Mouse (Mus musculus): ENCODE data around the gene Gm49369. TPM values are rescaled to one million over a fixed set of nuclear protein-coding genes. Genes with fewer than 3 reads are reported as not detected.

Gm49369 gene
- polyA plus RNA-seq, 1 experiment from 2014 or later: 1.9 TPM

Other genes with a start within 250 kb of the Gm49369 start
- not detected in 2 replicates for gene Gm39115, start 246.6 kb downstream of the Gm49369 start, polyA plus RNA-seq (2015; fragmentation: Nextera tagmentation; extraction: Ambion mirVana)
- gene Gm45337, start 238.1 kb downstream of the Gm49369 start, polyA plus RNA-seq (2015; fragmentation: Nextera tagmentation; extraction: Ambion mirVana): not detected in 2 replicates
- gene Gm29735, start 225.6 kb downstream of the Gm49369 start, polyA plus RNA-seq (2015; fragmentation: Nextera tagmentation; extraction: Ambion mirVana): not detected in 2 replicates
- gene Gm4553, start 216.9 kb downstream of the Gm49369 start, polyA plus RNA-seq (2015; fragmentation: Nextera tagmentation; extraction: Ambion mirVana): 0.14 TPM in 1 of 2 replicates, not detected in the other
- not detected in 2 replicates for gene Krtap5-2, start 206.7 kb downstream of the Gm49369 start, polyA plus RNA-seq (2015; fragmentation: Nextera tagmentation; extraction: Ambion mirVana)
- gene Gm10153, start 192.3 kb downstream of the Gm49369 start, polyA plus RNA-seq (2015; fragmentation: Nextera tagmentation; extraction: Ambion mirVana): not detected in 2 replicates
- not detected in 2 replicates for gene Krtap5-3, start 181.3 kb downstream of the Gm49369 start, polyA plus RNA-seq (2015; fragmentation: Nextera tagmentation; extraction: Ambion mirVana)
- not detected in 2 replicates for gene Gm7579, start 170.8 kb downstream of the Gm49369 start, polyA plus RNA-seq (2015; fragmentation: Nextera tagmentation; extraction: Ambion mirVana)
- not detected in 2 replicates for gene Krtap5-5, start 152.7 kb downstream of the Gm49369 start, polyA plus RNA-seq (2015; fragmentation: Nextera tagmentation; extraction: Ambion mirVana)
- gene Gm40460, start 141.6 kb downstream of the Gm49369 start, polyA plus RNA-seq (2015; fragmentation: Nextera tagmentation; extraction: Ambion mirVana): not detected in 2 replicates
- gene Gm2431, start 124.3 kb downstream of the Gm49369 start, polyA plus RNA-seq (2015; fragmentation: Nextera tagmentation; extraction: Ambion mirVana): not detected in 2 replicates
- not detected in 2 replicates for gene Gm4559, start 108.3 kb downstream of the Gm49369 start, polyA plus RNA-seq (2015; fragmentation: Nextera tagmentation; extraction: Ambion mirVana)
- gene Krtap5-1, start 85.5 kb downstream of the Gm49369 start, polyA plus RNA-seq (2015; fragmentation: Nextera tagmentation; extraction: Ambion mirVana): not detected in 2 replicates
- not detected in 2 replicates for gene Krtap5-4, start 79.1 kb downstream of the Gm49369 start, polyA plus RNA-seq (2015; fragmentation: Nextera tagmentation; extraction: Ambion mirVana)
- 8.4 and 8.7 TPM in 2 replicates for gene Ifitm10, start 8.9 kb downstream of the Gm49369 start, polyA plus RNA-seq (2015; fragmentation: Nextera tagmentation; extraction: Ambion mirVana)
- 300 and 306 TPM in 2 replicates for gene Ctsd, start 5.4 kb upstream of the Gm49369 start, polyA plus RNA-seq (2015; fragmentation: Nextera tagmentation; extraction: Ambion mirVana)
- gene Syt8, start 52.2 kb upstream of the Gm49369 start, polyA plus RNA-seq (2015; fragmentation: Nextera tagmentation; extraction: Ambion mirVana): not detected in 2 replicates
- 0.79 and 1.4 TPM in 2 replicates for gene Tnni2, start 59.1 kb upstream of the Gm49369 start, polyA plus RNA-seq (2015; fragmentation: Nextera tagmentation; extraction: Ambion mirVana)
- 4.5 and 7.6 TPM in 2 replicates for gene Lsp1, start 78.1 kb upstream of the Gm49369 start, polyA plus RNA-seq (2015; fragmentation: Nextera tagmentation; extraction: Ambion mirVana)
- gene Tnnt3, start 116.2 kb upstream of the Gm49369 start, polyA plus RNA-seq (2015; fragmentation: Nextera tagmentation; extraction: Ambion mirVana): 3.3 and 3.6 TPM in 2 replicates
- gene Mrpl23, start 150.0 kb upstream of the Gm49369 start, polyA plus RNA-seq (2015; fragmentation: Nextera tagmentation; extraction: Ambion mirVana): 21.1 and 21.6 TPM in 2 replicates

Data from hindbrain, embryonic 15.5 days (tissue).